Mouse (Mus musculus) adrenal gland, postnatal 10 days (tissue): ENCODE results near the gene C1rl. TPM values are rescaled to one million over a fixed set of nuclear protein-coding genes. Genes with fewer than 3 reads are reported as not detected.

ENCODE experiments used
- total RNA-seq, 2 experiments: library from RNA; stranded (reverse); gene quantifications; 2 replicates each; pipeline ENCODE4 v1.2.3; 2021

C1rl gene
- total RNA-seq, 2 experiments from 2014 or later: 16.0 to 21.7 TPM

Other genes starting within 250 kb of the C1rl start
- 10 to 100 TPM in 1 of 2 experiments, 1 to 10 TPM in 1; 9.8 to 20.8 TPM for gene Cd163, start 188.5 kb upstream of the C1rl start, total RNA-seq
- 100 to 1,000 TPM in 1 of 2 experiments, 10 to 100 TPM in 1; 93.1 to 104 TPM for gene Pex5, start 78.0 kb upstream of the C1rl start, total RNA-seq
- 10 to 100 TPM; 78.7 to 79.4 TPM for gene Clstn3, start 28.3 kb upstream of the C1rl start, total RNA-seq
- gene C1ra, start 19.3 kb downstream of the C1rl start, total RNA-seq: 10 to 100 TPM; 40.4 to 51.1 TPM
- 100 to 1,000 TPM in 1 of 2 experiments, 10 to 100 TPM in 1; 76.9 to 105 TPM for gene C1s1, start 49.2 kb downstream of the C1rl start, total RNA-seq
- gene C1rb, start 77.2 kb downstream of the C1rl start, total RNA-seq: 1 to 10 TPM; 4.7 to 5.1 TPM
- 1 to 10 TPM; 2.5 to 4.2 TPM for gene C1s2, start 143.0 kb downstream of the C1rl start, total RNA-seq
- gene Lpcat3, start 169.9 kb downstream of the C1rl start, total RNA-seq: 10 to 100 TPM; 80.8 to 85.7 TPM
- 10 to 100 TPM; 85.5 to 94.1 TPM for gene Emg1, start 219.1 kb downstream of the C1rl start, total RNA-seq
- 100 to 1,000 TPM; 452 to 487 TPM for gene Phb2, start 219.2 kb downstream of the C1rl start, total RNA-seq
- gene Ptpn6, start 245.6 kb downstream of the C1rl start, total RNA-seq: 10 to 100 TPM; 13.0 to 13.5 TPM
- 100 to 1,000 TPM; 321 to 324 TPM for gene Grcc10, start 248.3 kb downstream of the C1rl start, total RNA-seq